Mouse (Mus musculus): ENCODE results near the gene Srrm3.

The Srrm3 gene

DNA sequence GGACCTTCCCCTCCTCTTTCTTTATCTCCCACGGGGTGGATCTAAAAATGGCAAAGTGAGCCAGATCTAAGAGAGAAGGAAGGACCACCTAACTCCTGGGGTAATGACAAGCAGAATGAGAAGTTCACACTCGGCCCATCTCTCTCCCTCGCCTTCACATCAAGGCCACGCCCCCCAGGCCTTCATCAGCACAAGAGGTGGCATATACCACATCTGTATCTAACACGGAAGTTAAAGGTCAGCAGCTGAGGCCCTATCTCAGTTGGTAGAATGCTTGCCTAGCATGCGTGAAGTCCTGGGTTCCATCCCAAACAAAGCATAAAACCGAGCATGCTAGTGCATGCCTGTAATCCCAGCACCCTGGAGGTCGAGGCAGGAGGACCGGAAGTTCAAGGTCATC, 67.1 kb downstream of the Srrm3 start:
- no peak for DNase-seq

DNA sequence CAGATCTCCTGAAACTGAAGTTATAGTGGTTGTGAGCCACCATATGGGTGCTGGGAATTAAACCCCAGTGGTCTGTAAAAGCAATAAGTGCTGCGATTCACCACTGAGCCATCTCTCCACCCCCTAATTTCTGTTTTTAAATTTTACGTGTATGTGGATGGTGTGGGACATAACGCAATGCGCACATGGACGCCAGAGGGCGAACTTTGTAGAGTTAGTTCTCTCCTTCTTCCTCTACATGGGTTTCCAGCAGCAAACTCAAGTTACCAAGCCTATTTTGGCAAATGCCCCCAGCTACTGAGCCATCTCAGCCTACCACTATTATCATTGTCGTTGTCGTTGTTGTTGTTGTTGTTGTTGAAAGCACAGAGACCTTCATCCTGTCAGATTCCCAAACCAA, 70.5 kb downstream of the Srrm3 start:
- DNase-seq: peak; percentile 65 to 69

DNA sequence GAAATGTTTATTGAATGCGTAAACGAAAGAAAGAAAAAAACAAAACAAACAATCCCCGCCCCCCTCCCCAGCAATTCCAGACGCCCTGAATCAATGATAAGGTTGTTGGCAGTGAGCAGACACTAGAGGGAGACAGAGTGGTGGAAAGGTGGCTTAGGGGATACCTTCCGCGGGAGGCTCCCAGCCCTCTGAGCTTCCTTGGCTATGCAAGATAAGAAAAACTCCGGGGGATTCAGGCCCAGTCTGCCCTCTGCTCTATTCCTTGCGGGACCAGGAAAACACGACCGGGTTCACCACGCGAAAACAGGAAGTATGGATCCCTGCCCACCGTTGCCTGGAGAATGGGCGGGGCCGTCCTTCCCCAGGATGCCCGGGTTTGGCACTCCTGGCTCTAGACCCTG, 71.1 kb downstream of the Srrm3 start:
- DNase-seq: peak in 1 of 2 experiments; percentile 32

DNA sequence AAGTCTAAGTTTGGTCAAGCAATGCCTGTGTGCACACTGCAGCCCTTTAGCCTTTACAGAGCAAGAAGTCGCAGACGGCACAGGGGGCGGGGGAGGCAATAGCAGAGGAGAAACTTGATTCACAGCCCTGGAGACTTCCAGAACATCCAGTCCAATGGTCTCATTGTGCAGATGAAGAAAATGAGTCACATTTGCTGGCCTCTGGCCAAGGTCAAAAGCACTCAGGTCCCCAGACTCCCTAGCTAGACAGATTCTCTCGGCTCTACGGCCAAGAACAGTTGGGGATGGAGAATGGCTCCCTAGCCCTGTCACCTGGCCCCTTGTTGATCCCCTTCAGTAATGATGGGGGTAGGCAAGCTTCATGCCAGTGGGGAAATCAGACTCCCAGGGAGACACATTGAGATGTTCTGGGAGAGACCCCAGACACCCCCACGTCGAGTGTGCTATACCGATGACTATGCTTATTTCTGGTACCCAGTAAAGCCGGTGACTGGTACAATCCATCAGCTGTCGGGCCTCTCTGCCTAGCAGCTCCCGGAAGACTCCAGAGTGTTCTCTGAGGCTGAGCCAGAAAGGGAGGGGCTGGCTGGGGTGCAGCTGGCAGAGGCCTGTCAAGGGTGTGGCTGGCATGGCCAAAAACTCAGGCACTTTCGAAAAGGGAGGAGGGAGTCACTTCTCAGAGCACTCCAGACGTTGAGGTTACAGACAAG, 72.9 kb downstream of the Srrm3 start:
- DNase-seq: no peak

DNA sequence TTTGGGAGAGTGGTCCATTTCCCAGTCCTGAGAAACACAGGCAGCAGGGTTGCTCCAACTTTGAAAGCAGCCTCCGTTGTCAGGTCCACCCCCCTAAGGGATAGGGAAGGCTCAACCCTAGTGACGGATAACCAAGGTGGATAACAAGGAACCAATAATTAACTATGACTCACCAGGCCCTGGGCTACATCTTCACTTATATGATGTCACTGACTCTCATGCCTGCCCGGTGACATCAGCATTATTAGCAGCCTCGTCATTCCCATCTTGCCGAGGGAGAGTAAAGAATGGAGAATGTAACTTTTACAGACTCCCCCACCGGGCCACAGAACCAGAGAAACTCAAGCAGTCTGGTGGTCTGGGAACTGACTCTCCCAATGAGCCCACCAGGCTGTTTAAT, 78.0 kb downstream of the Srrm3 start:
- DNase-seq: no peak

DNA sequence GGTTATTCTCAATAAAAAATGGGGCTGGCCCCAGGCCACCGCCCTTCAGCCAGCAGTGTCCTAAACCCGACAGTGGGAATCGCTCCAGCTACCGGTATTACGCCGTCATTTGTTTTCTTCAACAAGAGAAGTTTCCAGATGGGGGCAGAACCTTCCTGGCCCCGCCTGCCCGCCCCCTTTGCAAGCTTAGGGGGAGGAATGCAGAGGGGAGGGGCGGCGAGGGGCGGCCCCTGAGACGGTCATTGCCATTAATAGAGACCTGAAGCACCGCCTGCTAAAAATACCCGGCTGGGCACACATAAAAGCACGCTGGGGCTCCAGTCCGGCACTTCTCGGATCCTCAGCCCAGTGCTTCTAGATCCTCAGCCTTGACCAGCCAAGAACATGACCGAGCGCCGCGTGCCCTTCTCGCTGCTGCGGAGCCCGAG, 81.0 kb downstream of the Srrm3 start, which contains the start of gene Hspb1:
Gene Hspb1 (plus strand): TSS at position 245 of the 428 bp plus-strand sequence.
- peak; percentile 37 to 42 for DNase-seq

DNA sequence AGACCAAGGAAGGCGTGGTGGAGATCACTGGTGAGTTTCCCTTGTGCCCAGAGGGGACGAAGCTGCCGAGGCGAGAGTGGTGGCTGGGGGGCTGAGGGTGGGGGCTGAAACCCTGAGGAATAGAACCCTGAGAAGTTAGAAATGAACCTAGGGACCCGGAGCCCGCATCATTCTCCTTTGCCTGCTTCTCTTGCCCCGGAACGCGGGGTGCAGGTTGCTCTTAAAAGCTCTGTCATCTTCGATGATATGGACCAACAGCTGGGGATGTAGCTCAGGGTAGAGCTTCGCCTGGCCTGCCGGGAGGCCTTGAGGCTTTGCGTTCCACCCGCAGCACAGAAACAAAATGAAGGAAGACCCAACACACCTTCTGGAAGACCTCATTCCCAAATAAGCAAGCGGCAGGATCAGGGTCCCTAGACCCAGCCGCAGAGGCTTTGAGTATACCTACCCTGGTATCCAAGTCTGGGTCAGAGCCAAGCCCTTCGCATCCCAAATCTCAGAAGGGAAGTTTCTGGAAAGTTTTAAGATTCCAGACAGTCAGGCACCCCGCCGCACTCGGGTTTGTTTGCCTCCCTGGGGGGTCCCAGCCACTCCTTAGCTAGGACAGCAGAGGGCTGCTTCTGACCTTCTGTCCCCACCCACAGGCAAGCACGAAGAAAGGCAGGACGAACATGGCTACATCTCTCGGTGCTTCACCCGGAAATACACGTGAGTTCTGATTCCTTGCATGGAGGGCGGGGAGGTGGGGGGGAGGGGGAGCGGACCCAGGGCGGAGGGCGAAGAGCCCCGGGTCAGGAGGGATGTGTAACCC, 81.9 kb downstream of the Srrm3 start:
- no peak for DNase-seq

DNA sequence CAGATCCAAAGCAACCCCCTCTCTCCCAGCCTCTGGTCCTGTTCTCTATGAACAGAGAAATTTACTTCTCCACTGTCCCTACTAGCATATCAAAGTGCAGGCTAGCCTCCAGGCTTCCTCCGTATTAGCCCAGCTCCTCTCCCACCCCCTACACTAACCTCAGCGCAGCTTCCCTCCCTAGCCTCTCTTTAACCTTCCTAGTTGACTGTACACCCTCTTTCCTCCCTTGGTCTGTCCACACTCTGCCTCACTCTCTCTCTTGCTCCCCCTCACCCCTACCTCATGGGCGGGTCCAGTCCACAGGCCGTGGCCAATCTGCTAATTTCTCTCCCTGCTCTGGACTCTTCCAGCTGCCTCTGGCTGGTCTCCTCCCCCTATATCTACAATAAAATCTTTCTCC, 83.6 kb downstream of the Srrm3 start:
- DNase-seq: no peak

DNA sequence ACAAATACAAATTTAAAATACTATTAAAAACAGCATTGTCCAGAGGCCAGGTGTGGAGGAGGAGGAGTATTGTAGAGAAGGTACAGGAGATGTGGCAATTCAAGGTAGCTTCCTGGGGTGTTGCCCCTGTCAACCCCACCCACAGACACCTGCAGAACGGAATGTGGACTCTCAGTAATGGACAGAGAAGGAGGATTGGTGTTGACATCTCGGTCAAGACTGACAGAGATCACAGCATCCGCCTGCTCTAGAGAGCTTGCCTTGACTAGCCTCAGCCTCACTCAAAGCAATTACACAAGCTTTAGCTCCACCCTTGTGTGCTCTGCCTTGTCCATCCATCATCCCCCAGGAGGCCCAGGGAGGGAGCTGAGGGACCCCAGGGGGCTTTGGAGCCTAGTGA, 84.2 kb downstream of the Srrm3 start:
- no peak for DNase-seq

DNA sequence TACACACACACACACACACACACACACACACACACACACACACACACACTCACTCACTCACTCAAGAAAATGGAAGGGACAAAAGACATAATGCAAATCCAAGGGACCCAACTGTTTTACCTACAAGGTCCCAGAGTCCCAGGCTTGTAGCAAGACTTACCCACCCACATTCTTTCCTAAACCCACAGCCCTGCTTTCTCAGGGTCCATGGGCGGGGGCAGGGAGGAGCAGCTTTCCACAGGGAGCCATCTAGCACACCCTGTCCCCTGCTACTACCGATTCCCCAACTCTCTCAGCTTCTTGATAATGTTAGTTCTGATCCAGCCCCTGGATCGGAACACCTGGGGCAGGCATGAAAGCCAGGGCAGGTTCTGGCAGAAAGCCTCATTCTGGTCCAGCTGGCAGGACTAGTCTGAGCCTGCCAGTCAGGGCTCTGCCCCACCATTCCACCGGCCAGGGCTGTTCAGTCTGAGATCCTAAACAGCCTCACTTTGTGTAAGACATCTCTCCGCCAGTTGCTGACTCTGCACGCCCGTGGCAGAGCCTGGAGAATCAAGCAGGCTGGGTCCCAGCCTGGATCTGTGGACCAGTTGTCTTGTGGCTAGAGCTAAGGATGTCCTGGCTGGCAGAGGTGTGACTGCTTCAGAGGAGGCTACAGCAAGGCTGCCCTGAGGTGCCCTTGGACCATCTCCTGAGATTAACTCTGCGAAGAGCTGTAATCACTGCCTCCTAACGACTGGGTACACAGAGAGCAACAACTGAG, 86.1 kb downstream of the Srrm3 start:
- no peak for DNase-seq

DNA sequence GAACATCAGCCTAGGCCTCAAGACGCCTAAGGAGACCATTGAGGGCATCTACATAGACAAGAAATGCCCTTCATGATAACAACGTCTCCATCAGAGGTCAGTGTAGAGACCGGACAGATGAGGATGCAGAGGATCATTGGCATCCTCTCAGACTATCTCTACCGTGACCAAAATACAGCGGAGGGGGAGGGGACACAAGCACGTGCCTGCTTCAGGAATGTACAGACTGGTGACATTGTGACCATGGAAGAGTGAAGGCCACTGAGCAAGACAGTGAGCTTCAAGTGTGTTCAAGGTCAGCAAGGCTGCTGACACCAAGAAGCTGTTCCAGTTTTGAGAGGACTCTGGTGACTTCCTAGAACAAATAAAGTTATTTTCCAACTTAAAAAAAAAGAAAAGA, 88.3 kb downstream of the Srrm3 start:
- DNase-seq: no peak

DNA sequence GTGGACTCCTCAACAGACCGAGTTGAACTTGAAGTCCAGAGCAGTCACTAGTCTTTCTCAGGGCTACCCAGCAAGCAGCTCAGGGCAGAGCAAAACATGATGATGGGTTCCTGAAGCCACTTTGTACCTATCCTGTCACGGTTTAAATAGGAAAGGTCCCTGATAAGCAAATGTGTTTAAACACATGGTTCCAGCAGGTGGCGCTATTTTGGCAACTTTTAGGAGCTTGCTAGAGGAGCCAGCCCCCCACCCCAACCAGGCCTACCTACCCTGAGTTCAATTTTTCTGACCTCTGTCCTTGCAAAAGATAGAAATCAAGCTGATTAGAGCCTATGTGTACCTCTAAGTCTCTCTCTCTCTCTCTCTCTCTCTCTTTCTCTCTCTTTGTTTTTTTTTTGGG, 91.3 kb downstream of the Srrm3 start:
- DNase-seq: peak; percentile 69 to 70

DNA sequence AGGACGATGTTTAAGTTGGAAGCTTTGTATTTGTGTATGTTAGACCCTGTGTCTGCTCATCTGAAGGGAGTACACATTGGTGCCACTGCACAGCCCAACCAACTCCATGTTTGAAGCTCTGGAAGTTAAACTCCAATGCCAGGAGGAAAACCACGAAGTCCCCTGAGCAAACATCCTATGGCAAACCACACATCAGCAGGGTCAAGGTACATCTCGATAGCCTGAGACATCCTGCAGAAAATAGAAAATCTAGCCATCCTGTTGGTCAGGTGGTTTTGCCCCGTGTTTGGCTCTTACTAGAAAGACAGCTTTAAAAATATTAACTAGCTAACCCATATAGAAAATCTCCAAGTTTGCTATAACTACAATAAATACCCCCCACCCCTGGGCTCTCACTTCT, 92.3 kb downstream of the Srrm3 start:
- no peak for DNase-seq

DNA sequence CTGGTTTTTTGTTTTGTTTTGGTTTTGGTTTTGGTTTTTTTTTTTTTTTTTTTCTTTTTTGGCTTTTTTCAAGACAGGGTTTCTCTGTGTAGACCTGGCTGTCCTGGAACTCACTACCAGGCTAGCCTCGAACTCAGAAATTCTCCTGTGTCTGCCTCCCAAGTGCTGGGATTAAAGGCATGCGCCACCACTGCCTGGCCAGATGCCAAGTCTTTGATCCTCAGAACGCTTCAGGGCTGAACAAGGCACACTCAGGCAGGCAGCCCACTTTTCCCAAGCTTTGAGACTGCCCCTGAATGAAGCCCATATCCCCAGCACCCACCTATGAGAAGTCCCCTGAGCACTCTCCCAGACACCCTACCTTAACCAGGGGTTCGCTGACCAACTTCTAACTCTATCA, 93.1 kb downstream of the Srrm3 start:
- DNase-seq: no peak

DNA sequence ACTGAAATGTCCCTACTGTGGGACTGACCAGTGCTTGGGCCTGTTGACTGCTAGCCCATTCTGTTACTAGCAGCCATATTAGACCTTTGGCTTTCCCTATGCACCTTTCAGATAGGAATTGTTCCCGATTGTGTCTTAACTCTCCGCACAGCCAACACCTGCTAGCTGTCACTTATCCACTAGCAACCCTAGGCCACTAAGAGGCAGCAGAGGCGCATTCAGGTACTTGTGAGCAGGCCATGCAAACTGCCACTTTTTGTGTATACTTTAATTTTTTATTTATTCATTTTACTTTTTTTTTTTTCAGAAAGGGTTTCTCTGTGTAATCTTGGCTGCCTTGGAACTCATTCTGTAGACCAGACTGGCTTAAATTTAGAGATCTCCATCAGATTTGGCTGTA, 94.0 kb downstream of the Srrm3 start:
- DNase-seq: no peak

DNA sequence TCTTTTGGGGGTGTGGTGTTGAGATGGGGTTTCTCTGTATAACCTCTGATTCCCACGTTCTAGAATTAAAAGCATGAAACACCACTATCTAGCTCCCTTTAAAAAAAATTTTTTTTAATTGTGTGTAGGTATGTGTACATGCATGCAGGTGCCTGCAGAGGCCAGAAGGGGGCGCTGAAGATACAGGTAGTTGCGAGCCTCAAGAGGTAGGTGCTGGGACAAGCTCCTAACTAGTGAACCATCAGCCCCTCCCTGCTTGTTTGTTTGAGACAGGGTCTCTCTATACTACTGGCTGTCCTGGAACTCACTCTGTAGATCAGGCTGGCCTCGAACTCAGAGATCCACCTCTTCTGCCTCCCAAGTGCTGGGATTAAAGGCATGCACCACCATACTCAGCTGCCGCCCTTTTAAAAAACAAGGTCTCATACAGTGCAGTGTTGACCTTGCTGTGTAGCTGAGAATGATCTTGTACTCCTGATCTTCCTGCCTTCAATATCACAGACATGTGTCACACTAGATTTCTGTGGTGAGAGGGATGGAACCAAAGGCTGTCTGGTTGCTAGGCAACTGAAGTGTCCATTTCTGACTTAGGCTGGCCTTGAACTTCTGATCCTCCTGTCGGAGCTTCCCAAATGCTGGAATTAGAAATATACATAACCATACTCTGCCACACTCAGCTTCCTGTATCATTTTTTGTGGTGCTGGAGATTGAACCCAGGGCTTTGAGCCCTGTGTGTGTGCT, 94.8 kb downstream of the Srrm3 start:
- DNase-seq: peak; percentile 48 to 49

DNA sequence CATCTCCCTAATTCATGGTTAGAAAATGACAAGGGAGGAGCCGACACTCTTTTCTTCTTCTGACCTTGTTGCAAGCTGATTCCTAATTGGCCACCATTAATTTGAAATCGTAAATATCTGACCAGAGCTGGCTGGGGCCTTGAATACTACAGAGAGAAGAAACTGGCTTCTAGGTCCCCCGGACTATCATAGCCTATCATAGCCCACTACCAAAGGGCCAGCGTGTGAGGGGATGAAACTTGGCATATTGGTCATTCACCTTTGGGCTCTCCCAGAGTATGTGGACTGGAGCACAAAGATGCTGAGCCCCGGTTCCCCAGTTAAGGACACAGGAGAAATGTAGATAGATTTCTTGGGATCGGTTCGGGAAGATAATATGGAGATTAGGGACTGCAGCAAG, 96.4 kb downstream of the Srrm3 start:
- no peak for DNase-seq

DNA sequence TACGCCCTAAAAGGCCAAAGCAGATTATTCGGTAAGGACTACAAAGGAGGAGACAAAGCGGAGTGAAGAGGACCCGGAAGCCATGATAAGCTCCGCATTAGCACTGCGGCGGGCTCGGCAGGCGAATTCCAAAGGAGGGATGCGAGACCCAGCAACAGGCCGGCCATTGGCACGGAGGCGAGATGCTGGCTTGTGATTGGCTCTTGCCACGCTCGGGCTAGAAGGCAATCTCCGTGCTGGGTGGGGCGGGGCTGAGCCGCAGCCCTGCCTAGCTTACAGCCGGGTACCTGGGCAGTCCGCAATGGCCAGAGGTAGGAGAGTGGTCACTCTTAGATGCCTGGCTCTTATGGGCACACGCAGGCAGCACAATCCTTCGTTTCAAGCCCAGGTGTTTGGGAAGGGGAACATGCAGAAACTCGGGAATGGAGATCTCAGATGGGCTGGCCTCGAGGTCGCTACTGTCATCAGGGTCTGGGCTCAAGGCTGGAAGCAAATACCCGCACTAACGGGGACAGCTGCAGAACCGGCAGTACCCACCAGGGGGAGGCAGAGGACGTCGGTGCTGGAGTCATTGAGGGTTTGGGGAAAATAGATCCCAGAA, 97.0 kb downstream of the Srrm3 start:
- peak; percentile 82 to 84 for DNase-seq

DNA sequence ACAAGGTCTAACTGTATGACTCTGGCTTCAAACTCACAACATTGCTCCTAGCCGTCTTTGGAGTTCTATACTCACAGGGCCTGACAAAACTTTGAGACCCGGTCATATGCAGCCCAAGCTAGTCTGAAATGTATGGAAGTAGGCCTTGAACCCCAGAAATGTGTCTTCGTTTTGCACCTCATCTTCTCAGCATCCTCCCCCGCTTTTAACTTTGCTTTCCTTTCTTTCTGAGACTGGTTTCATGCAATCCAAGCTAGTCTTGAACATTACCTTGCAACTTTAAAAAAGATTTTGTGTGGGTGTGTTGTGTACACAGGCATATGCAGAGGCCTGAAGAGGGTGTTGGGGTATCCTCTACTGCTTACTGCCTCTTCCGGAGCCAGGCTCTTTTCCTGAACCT, 97.6 kb downstream of the Srrm3 start:
- DNase-seq: no peak

DNA sequence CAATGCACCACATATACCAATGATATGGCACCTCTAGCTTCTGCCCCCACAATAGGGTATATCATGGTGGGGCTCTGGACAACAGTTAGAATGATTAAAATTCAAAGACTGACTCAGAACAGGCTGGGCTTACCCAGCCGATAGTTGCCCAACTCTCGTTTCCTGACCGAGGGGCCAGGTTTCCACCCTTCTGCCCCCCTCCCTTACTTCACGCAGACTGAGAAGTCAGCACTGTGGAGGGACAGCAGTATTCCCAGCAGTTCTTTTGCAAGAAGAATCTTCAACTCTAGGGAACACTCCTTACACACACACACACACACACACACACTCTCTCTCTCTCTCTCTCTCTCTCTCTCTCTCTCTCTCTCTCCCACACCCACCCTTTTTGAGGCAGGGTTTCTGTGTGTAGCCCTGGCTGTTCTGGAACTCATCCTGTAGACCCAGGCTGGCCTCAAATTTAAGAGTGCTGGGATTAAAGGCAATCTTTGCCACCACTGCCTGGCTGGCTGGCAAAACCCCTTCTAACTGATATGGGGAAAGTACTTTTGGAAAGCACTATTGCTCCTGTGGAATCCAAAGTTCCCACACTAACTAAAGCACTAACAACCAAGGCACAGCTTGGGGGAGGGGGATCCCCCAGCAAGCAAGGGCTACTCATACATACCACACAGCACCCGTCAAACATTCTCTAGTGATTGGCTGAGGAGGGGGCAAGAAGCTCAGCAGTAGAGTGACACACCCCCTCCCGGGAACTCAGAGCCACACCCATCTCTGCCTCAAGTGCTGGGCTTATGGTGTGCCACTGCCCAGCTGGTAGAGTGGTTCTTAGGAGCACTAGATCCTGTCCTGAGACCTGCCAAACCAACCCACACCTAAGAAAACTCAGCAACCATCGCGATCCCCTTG, 98.9 kb downstream of the Srrm3 start:
- DNase-seq: no peak

DNA sequence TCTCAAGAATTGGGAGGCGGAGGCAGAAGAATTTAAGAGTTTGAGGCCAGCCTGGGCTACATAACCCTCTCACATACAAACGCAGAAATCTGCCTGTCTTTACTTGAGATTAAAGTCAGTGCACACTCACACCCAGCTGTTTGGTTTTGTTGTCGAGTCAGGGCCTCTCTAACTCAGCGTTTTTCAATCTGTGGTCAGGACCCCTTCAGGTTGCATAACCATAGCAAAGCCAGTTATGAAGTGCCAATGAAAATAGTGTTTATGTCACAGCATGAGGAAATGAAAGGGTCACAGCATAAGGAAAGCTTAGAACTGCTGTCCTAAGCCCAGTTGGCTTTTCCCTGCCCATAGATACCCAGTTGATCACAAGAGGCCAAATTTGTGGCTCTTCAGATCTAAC, 100.2 kb downstream of the Srrm3 start:
- DNase-seq: no peak

Measured in B cell, adult 2 months (primary cell).